Mouse (Mus musculus) embryonic stem cell, embryonic (primary cell): ENCODE results near the gene Tmem39b.

Source experiments
- CTCF ChIA-PET, 4 experiments: fragments of 300-600 bp in 2 of 4; fragments of 350-600 bp in 2 of 4; sonication (Branson Sonifier 250); formaldehyde crosslinking; loops; one replicate each; lab custom pipeline; 2022; ENCODE audit warnings: inconsistent platforms in 2 of 4; lab: Charles Lee
- POLR2A ChIA-PET, 4 experiments: fragments of 300-600 bp in 2 of 4; fragments of 350-600 bp in 2 of 4; sonication (Branson Sonifier 250); formaldehyde crosslinking; loops; one replicate each; lab custom pipeline; 2022; ENCODE audit warnings: antibody characterized with exemption in 4 of 4, inconsistent platforms in 1 of 4; lab: Charles Lee

The Tmem39b gene

GRCm38 (mm10) chr4:129650359-129650758 is 46.3 kb downstream of the Tmem39b start:
- POLR2A ChIA-PET, result interaction anchor here in 1 of 4 experiments (0.7 to 3.7 kb wide), 3 partner anchors 9 to 23 kb away, joined by 3 to 20 read pairs (median 3); partner anchors contain the start of gene Txlna
- CTCF ChIA-PET, result interaction anchor here in 2 of 4 experiments (0.5 to 0.7 kb wide), 4 partner anchors 9 to 874 kb away, joined by 3 to 5 read pairs (median 3); partner anchors contain the start of gene Txlna (in 1 of the 2)

GRCm38 (mm10) chr4:129648656-129649055 is 48.0 kb downstream of the Tmem39b start:
- ChIA-PET POLR2A (interaction anchor here in 2 of 4 experiments (0.7 to 1.2 kb wide), 5 partner anchors 12 to 48 kb away, joined by 3 to 5 read pairs (median 3); partner anchors contain the start of gene Tmem39b (in 1 of the 2)), CTCF (no interaction called here)

GRCm38 (mm10) chr4:129645204-129645603 is 51.4 kb downstream of the Tmem39b start:
- ChIA-PET POLR2A (interaction anchor here in 2 of 4 experiments (0.5 to 17.2 kb wide), 13 partner anchors 8 to 51 kb away, joined by 3 to 255 read pairs (median 4); partner anchors contain the start of genes Ccdc28b (in 2 of the 2), Iqcc (in 1 of the 2) and Tmem39b (in 1 of the 2)), CTCF (interaction anchor here in 1 of 4 experiments (0.7 to 1.6 kb wide), 2 partner anchors 8 to 146 kb away, joined by 3 read pairs; no protein-coding TSS in a partner anchor)

DNA sequence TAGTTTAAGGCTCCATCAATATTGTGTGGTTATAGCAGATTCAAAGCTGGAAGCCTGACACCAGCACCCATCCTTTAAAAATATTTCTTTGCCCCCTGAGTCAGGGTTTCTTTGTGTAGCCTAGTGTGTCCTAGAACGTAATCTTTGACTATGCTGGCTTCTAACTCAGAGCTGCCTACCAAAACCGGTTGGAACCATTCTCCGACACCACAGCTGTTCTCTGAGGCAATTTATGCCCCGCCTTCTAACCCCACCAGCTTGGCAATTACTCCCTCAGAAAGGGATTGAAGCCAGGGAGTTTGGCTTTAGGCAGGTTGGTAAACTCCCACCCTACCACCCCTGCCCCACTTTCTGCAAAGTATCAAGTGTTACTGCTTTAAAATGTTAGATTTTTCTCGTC is 54.9 kb downstream of the Tmem39b start:
- ChIA-PET CTCF (interaction anchor here in 3 of 4 experiments (0.5 to 2.0 kb wide), 5 partner anchors 33 to 600 kb away, joined by 3 to 8 read pairs (median 5); partner anchors contain the start of gene Tmem39b (in 1 of the 3)), POLR2A (interaction anchor here in 3 of 4 experiments (0.7 to 17.2 kb wide), 31 partner anchors 9 to 181 kb away, joined by 3 to 255 read pairs (median 7); partner anchors contain the start of genes Bsdc1 (in 2 of the 3), Ccdc28b (in 2 of the 3), Iqcc (in 2 of the 3) and Marcksl1 (in 2 of the 3))

GRCm38 (mm10) chr4:129640638-129641467 is 55.8 kb downstream of the Tmem39b start, which contains the start of gene Txlna:
Txlna (minus strand) TSS chr4:129641065.
- CTCF ChIA-PET, result interaction anchor here (0.6 to 2.0 kb wide), 24 partner anchors 9 to 546 kb away, joined by 3 to 14 read pairs (median 3); partner anchors contain the start of genes Kpna6 (in 3 of the 4) and Tmem39b (in 1 of the 4)
- POLR2A ChIA-PET, result interaction anchor here (0.5 to 17.2 kb wide), 116 partner anchors 9 to 919 kb away, joined by 3 to 255 read pairs (median 4); partner anchors contain the start of genes Tmem39b (in 4 of the 4), Dcdc2b (in 3 of the 4), Iqcc (in 3 of the 4) and Kpna6 (in 3 of the 4)

DNA sequence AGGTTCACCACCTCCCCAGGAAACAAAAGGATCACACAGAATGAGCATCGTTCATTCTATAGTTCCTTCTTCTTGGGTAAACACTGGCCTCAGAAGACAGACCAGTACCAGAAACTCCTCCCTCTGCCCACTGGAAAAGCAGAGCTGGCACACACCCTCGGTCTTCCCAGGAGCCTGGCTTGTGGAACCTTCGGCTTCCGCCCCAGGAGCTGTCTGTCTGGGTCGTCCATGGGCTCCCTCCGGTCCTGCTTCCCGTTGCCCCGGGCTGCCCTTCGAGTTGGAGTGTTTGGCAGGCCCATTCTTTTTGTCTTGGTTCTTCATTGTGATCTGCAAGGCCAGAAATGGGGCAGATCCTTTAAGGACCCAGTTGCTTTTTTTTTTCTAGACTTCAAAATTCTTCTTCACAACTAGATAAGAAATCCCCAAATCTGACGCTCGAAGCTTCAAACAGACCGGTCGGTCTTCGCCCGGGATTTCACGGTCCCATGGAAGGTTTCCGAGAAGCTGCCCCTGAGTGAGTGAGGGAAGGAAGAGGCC is 56.5 kb downstream of the Tmem39b start:
- POLR2A ChIA-PET, result interaction anchor here (0.6 to 17.2 kb wide), 79 partner anchors 8 to 880 kb away, joined by 3 to 255 read pairs (median 5); partner anchors contain the start of genes Tmem39b (in 4 of the 4), Dcdc2b (in 3 of the 4), Marcksl1 (in 3 of the 4) and Bsdc1 (in 2 of the 4)
- CTCF ChIA-PET, result interaction anchor here in 3 of 4 experiments (0.5 to 2.0 kb wide), 12 partner anchors 11 to 502 kb away, joined by 3 to 14 read pairs (median 3); partner anchors contain the start of gene Kpna6 (in 2 of the 3)

DNA sequence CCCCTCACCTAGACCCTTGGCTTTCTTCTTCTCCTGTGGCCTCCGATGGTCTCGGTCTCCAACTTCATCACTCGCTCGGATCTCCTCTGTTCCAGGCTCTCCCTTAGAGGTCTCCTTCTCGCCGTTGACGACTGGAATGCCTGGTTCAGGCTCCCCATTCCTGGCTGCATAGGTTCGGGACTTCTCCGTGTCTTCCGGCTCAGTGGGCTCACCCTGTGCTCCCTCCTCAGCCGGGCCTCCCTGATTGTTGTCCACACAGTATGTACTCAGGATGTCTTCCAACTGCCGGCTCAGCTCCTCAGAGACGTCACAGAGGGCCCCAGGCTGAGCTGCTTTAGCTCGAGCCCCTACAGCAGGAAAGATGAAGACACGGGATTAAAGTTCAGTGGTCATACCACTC is 57.4 kb downstream of the Tmem39b start:
- POLR2A ChIA-PET, result interaction anchor here in 2 of 4 experiments (0.5 to 17.2 kb wide), 6 partner anchors 11 to 102 kb away, joined by 3 to 255 read pairs (median 4); partner anchors contain the start of genes Ccdc28b (in 1 of the 2) and Iqcc (in 1 of the 2)
- CTCF ChIA-PET, result interaction anchor here in 1 of 4 experiments (0.6 kb wide), 1 partner anchor 1014 kb away, joined by 8 read pairs; no protein-coding TSS in a partner anchor

- CTCF ChIA-PET, result interaction anchor here (0.5 to 1.4 kb wide), 7 partner anchors 9 to 345 kb away, joined by 3 to 14 read pairs (median 3); partner anchors contain the start of gene Ccdc28b (in 1 of the 4)
- POLR2A ChIA-PET, result interaction anchor here (0.5 to 17.7 kb wide), 15 partner anchors 5 to 762 kb away, joined by 3 to 255 read pairs (median 4); partner anchors contain the start of genes Ccdc28b (in 2 of the 4), Iqcc (in 1 of the 4), Marcksl1 (in 1 of the 4) and Txlna (in 1 of the 4)
Observed at GRCm38 (mm10) chr4:129633852-129634251, 62.8 kb downstream of the Tmem39b start.

- ChIA-PET CTCF (interaction anchor here in 1 of 4 experiments (1.2 kb wide), 2 partner anchors 23 to 456 kb away, joined by 3 to 6 read pairs; no protein-coding TSS in a partner anchor), POLR2A (interaction anchor here in 3 of 4 experiments (0.7 to 17.7 kb wide), 9 partner anchors 6 to 151 kb away, joined by 3 to 255 read pairs (median 6); partner anchors contain the start of genes Txlna (in 3 of the 3), Ccdc28b (in 2 of the 3) and Iqcc (in 1 of the 3))
Observed at GRCm38 (mm10) chr4:129631867-129632266, 64.8 kb downstream of the Tmem39b start.

- POLR2A ChIA-PET, result interaction anchor here in 2 of 4 experiments (0.9 to 17.7 kb wide), 11 partner anchors 5 to 150 kb away, joined by 3 to 255 read pairs (median 5); partner anchors contain the start of genes Txlna (in 2 of the 2), Ccdc28b (in 1 of the 2) and Iqcc (in 1 of the 2)
- CTCF ChIA-PET, result interaction anchor here in 1 of 4 experiments (1.2 kb wide), 2 partner anchors 22 to 457 kb away, joined by 3 to 6 read pairs; no protein-coding TSS in a partner anchor
Observed at GRCm38 (mm10) chr4:129630944-129631343, 65.7 kb downstream of the Tmem39b start.
